Mouse (Mus musculus) ES-E14 (cell line): ENCODE data around the gene Hadhb. TPM values are rescaled to one million over a fixed set of nuclear protein-coding genes. Genes with fewer than 3 reads are reported as not detected.

Experiments used
- DNase-seq: peaks from one replicate; pipeline ENCODE4 v3.0.0-alpha.2; 2013; ENCODE audit warnings: low read depth, low spot score
- H3K27ac ChIP-seq: 2 replicates; pipeline ENCODE4 v1.5.1; 2012; ENCODE audit warnings: low read depth, mild to moderate bottlenecking, low read length, moderate library complexity, mixed read lengths; ENCODE audit not compliant: poor library complexity, insufficient read depth, severe bottlenecking
- H3K36me3 ChIP-seq: 2 replicates; pipeline ENCODE4 v1.6.1; 2012; ENCODE audit warnings: mild to moderate bottlenecking, low read length, moderate library complexity, mixed read lengths; ENCODE audit not compliant: control insufficient read depth, poor library complexity, insufficient read depth, severe bottlenecking
- H3K4me1 ChIP-seq, 2 experiments: fragments of 150-350 bp in 1 of 2; sonication (generic) in 1 of 2; 2 replicates each; pipeline ENCODE4 v1.6.1; 2012; ENCODE audit warnings: low read length in 2 of 2, mild to moderate bottlenecking in 1 of 2, mixed read lengths in 1 of 2; ENCODE audit not compliant: control insufficient read depth in 2 of 2, insufficient read depth in 2 of 2, poor library complexity in 1 of 2
- H3K4me3 ChIP-seq, 2 experiments: fragments of 150-350 bp in 1 of 2; sonication (generic) in 1 of 2; 2 replicates each; pipeline ENCODE4 v1.5.1; 2012; ENCODE audit warnings: low read length in 2 of 2, low read depth in 1 of 2, mild to moderate bottlenecking in 1 of 2, mixed read lengths in 1 of 2; ENCODE audit not compliant: insufficient read depth in 1 of 2, poor library complexity in 1 of 2, severe bottlenecking in 1 of 2
- H3K9ac ChIP-seq: 2 replicates; pipeline ENCODE4 v1.6.1; 2012; ENCODE audit warnings: low read depth, mild to moderate bottlenecking, low read length, mixed read lengths; ENCODE audit not compliant: poor library complexity, insufficient read depth, severe bottlenecking
- H3K9me3 ChIP-seq: fragments of 150-350 bp; sonication (generic); 2 replicates; pipeline ENCODE4 v1.6.1; 2012; ENCODE audit warnings: low read depth, mild to moderate bottlenecking, low read length; ENCODE audit not compliant: control insufficient read depth, insufficient read depth
- CHD2 ChIP-seq: IDR thresholded peaks from 2 replicates; pipeline ENCODE4 v1.6.1; 2014; ENCODE audit warnings: mild to moderate bottlenecking, low read depth, low read length, inconsistent platforms
- HCFC1 ChIP-seq: IDR thresholded peaks from 2 replicates; pipeline ENCODE4 v1.6.1; 2012; ENCODE audit warnings: low read length, inconsistent platforms, borderline replicate concordance; ENCODE audit not compliant: insufficient read depth
- MAFK ChIP-seq: IDR thresholded peaks from 2 replicates; pipeline ENCODE4 v1.6.1; 2014; ENCODE audit warnings: mild to moderate bottlenecking, low read depth, low read length, inconsistent platforms; ENCODE audit not compliant: insufficient read depth
- ZC3H11A ChIP-seq: IDR thresholded peaks from 2 replicates; pipeline ENCODE4 v1.6.1; 2012; ENCODE audit warnings: low read depth, mild to moderate bottlenecking, inconsistent platforms, low read length, borderline replicate concordance
- ZNF384 ChIP-seq: IDR thresholded peaks from 2 replicates; pipeline ENCODE4 v1.6.1; 2012; ENCODE audit warnings: low read depth, low read length, inconsistent platforms
- in situ Hi-C, 2 experiments: fragments of 600-800 bp; cut with MboI; formaldehyde crosslinking; loops; one replicate each; pipeline ENCODE4 v1.15.1; 2025; ENCODE audit warnings: low sequenced_read_pairs in 2 of 2, inconsistent platforms in 1 of 2; ENCODE audit not compliant: unreplicated experiment in 2 of 2
- total RNA-seq: library from RNA; depleted of rRNA; stranded (reverse); fragments of 300-350 nt; gene quantifications from 2 replicates; pipeline ENCODE4 v1.2.3, GENCODE M21; 2012

Hadhb gene
- total RNA-seq, 1 experiment = 110 TPM

- Histone ChIP-seq H3K36me3 (no peaks in the 10 kb centered on the region), H3K4me3 (no peak overlapping the region), H3K27ac (no peak overlapping the region), H3K4me1 (peaks cover 0 to 2% of the 10 kb centered on the region in 2 experiments; a peak in 2 of 4 replicates), H3K9me3 (no peaks in the 10 kb centered on the region), H3K9ac (no peak overlapping the region)
- no peak for DNase-seq
- no peak for TF ChIP-seq MAFK
- TF ChIP-seq ZC3H11A = no peak
- TF ChIP-seq CHD2 = no peak
- TF ChIP-seq HCFC1 = no peak
- no peak for TF ChIP-seq ZNF384
- in situ Hi-C loops = no loop called here
Measured at GRCm38 (mm10) chr5:30153222-30153621, 1.8 kb upstream of the Hadhb start.

- peak; percentile 12 for DNase-seq
- in situ Hi-C loops = no loop called here
- H3K27ac ChIP-seq = no peak overlapping the region
Measured at GRCm38 (mm10) chr5:30154013-30154412, 1.0 kb upstream of the Hadhb start.

GRCm38 (mm10) chr5:30155395-30155792 lies 346 bp downstream of the Hadhb start:
- TF ChIP-seq CHD2 = 0 out of 2 replicates have a peak, but pooled peaks have one; percentile 51
- no peak for TF ChIP-seq HCFC1
- Histone ChIP-seq H3K4me1 (peaks cover 0 to 2% of the 10 kb centered on the region in 2 experiments; a peak in 2 of 4 replicates), H3K9me3 (no peaks in the 10 kb centered on the region), H3K9ac (peak overlapping the region; percentile 86), H3K27ac (no peak overlapping the region), H3K4me3 (peak overlapping the region; percentile 70 to 94), H3K36me3 (no peaks in the 10 kb centered on the region)
- in situ Hi-C loops = no loop called here
- DNase-seq = no peak

More at GRCm38 (mm10) chr5:30154013-30154412, 1.0 kb upstream of the Hadhb start:
- peaks cover 0 to 2% of the 10 kb centered on the region in 2 experiments; a peak in 2 of 4 replicates for H3K4me1 ChIP-seq
- TF ChIP-seq HCFC1 (no peak), ZC3H11A (no peak), MAFK (no peak), CHD2 (no peak), ZNF384 (no peak)
- peak overlapping the region; percentile 70 to 94 for H3K4me3 ChIP-seq
- H3K9ac ChIP-seq = no peak overlapping the region; the same call in 1 of the 2 replicates
- H3K9me3 ChIP-seq = no peaks in the 10 kb centered on the region
- no peaks in the 10 kb centered on the region for H3K36me3 ChIP-seq

GRCm38 (mm10) chr5:30155821-30156629 lies 977 bp downstream of the Hadhb start:
- in situ Hi-C loops = no loop called here
- Histone ChIP-seq H3K36me3 (no peaks in the 10 kb centered on the region), H3K27ac (no peak overlapping the region), H3K9me3 (no peaks in the 10 kb centered on the region), H3K4me3 (peak overlapping the region; percentile 70 to 94), H3K9ac (peak overlapping the region; percentile 86), H3K4me1 (peaks cover 0 to 2% of the 10 kb centered on the region in 2 experiments; a peak in 2 of 4 replicates)
- no peak for DNase-seq
- TF ChIP-seq HCFC1 = no peak
- no peak for TF ChIP-seq ZNF384
- TF ChIP-seq ZC3H11A = no peak
- no peak for TF ChIP-seq CHD2
- no peak for TF ChIP-seq MAFK

- TF ChIP-seq HCFC1 (no peak), CHD2 (no peak), ZC3H11A (no peak), ZNF384 (no peak), MAFK (no peak)
- Histone ChIP-seq H3K9ac (no peak overlapping the region), H3K36me3 (no peaks in the 10 kb centered on the region), H3K4me3 (no peak overlapping the region), H3K9me3 (no peaks in the 10 kb centered on the region), H3K4me1 (no peaks in the 10 kb centered on the region; a peak in 1 of 4 replicates), H3K27ac (no peak overlapping the region)
- in situ Hi-C loops = no loop called here
- no peak for DNase-seq
Measured at GRCm38 (mm10) chr5:30159601-30160000, 4.6 kb downstream of the Hadhb start.
